Mouse (Mus musculus) heart, embryonic 16.5 days (tissue): Measurements from ENCODE around the gene Metrn. TPM values are rescaled to one million over a fixed set of nuclear protein-coding genes. Genes with fewer than 3 reads are reported as not detected.

Experiments used
- microRNA-seq: library from miRNA; unstranded; fragments of <30 nt; microRNA quantifications from one replicate; pipeline ENCODE4, GENCODE M21; 2017
- polyA plus RNA-seq: library from polyadenylated mRNA; unstranded; fragments of >200 nt; fragmentation: Nextera tagmentation; extraction: Ambion mirVana; gene quantifications from 2 replicates; pipeline ENCODE4 v1.2.1, GENCODE M21; 2015

Gene Metrn
- polyA plus RNA-seq, 1 experiment from 2014 or later, result 25.6 TPM

Small RNA genes lying within 50 kb of the gene (microRNA-seq; reads per million reads assigned to microRNA genes)
- gene Gm25083 (not detected), gene Mir3082 (not detected), gene Mir6966 (0.79 reads per million)

Other genes with a start within 250 kb of the Metrn start
- gene Sox8, start 226.4 kb downstream of the Metrn start, polyA plus RNA-seq, result 0.54 and 0.82 TPM in 2 replicates
- gene Lmf1, start 218.1 kb downstream of the Metrn start, polyA plus RNA-seq, result 36.9 and 39.8 TPM in 2 replicates
- 0.60 and 2.2 TPM in 2 replicates for gene Gng13, start 80.0 kb downstream of the Metrn start, polyA plus RNA-seq
- gene Chtf18, start 69.7 kb downstream of the Metrn start, polyA plus RNA-seq, result 16.7 and 17.2 TPM in 2 replicates
- 12.7 and 13.7 TPM in 2 replicates for gene Rpusd1, start 69.5 kb downstream of the Metrn start, polyA plus RNA-seq
- gene Mslnl, start 61.1 kb downstream of the Metrn start, polyA plus RNA-seq, result 0.16 TPM in 2 replicates
- 50.0 and 51.1 TPM in 2 replicates for gene Msln, start 42.8 kb downstream of the Metrn start, polyA plus RNA-seq
- 38.3 and 39.7 TPM in 2 replicates for gene Narfl, start 23.4 kb downstream of the Metrn start, polyA plus RNA-seq
- 51.4 and 55.2 TPM in 2 replicates for gene Haghl, start 11.5 kb downstream of the Metrn start, polyA plus RNA-seq
- gene Ccdc78, start 10.6 kb downstream of the Metrn start, polyA plus RNA-seq, result 0.53 and 0.80 TPM in 2 replicates
- 65.1 and 68.9 TPM in 2 replicates for gene Fam173a, start 4.2 kb downstream of the Metrn start, polyA plus RNA-seq
- 0.26 and 0.54 TPM in 2 replicates for gene AC134908.4, start 1.5 kb downstream of the Metrn start, polyA plus RNA-seq
- 0.75 and 0.81 TPM in 2 replicates for gene Fbxl16, start 11.9 kb upstream of the Metrn start, polyA plus RNA-seq
- 18.7 and 19.8 TPM in 2 replicates for gene Wdr24, start 26.5 kb upstream of the Metrn start, polyA plus RNA-seq
- 35.0 and 36.6 TPM in 2 replicates for gene Jmjd8, start 31.7 kb upstream of the Metrn start, polyA plus RNA-seq
- gene Stub1, start 36.3 kb upstream of the Metrn start, polyA plus RNA-seq, result 292 and 304 TPM in 2 replicates
- 1.6 and 1.7 TPM in 2 replicates for gene Rhbdl1, start 40.2 kb upstream of the Metrn start, polyA plus RNA-seq
- gene Gm20683, start 44.6 kb upstream of the Metrn start, polyA plus RNA-seq, result 2.0 and 2.5 TPM in 2 replicates
- 31.6 and 32.7 TPM in 2 replicates for gene Rhot2, start 47.7 kb upstream of the Metrn start, polyA plus RNA-seq
- 13.1 and 15.0 TPM in 2 replicates for gene Wdr90, start 64.4 kb upstream of the Metrn start, polyA plus RNA-seq
- 225 and 234 TPM in 2 replicates for gene Mcrip2, start 71.6 kb upstream of the Metrn start, polyA plus RNA-seq
- gene Mettl26, start 77.9 kb upstream of the Metrn start, polyA plus RNA-seq, result 35.1 and 37.1 TPM in 2 replicates
- gene Wfikkn1, start 83.7 kb upstream of the Metrn start, polyA plus RNA-seq, result 0.30 and 0.41 TPM in 2 replicates
- gene Rab40c, start 122.6 kb upstream of the Metrn start, polyA plus RNA-seq, result 14.5 and 18.7 TPM in 2 replicates
- 59.3 and 66.0 TPM in 2 replicates for gene Pigq, start 147.8 kb upstream of the Metrn start, polyA plus RNA-seq
- gene Nhlrc4, start 147.8 kb upstream of the Metrn start, polyA plus RNA-seq, result 0.06 and 0.11 TPM in 2 replicates
- gene A930017K11Rik, start 155.4 kb upstream of the Metrn start, polyA plus RNA-seq, result 0.11 TPM in 1 of 2 replicates, not detected in the other
- 12.0 and 14.5 TPM in 2 replicates for gene Capn15, start 188.7 kb upstream of the Metrn start, polyA plus RNA-seq